Mouse (Mus musculus) liver, embryonic 16.5 days (tissue): ENCODE measurements around the gene Ackr4. TPM values are rescaled to one million over a fixed set of nuclear protein-coding genes. Genes with fewer than 3 reads are reported as not detected.

Experiments used
- ATAC-seq: fragments of 200-750 bp; cut with Nextera tagmentation; 2 replicates; pipeline ENCODE4 v1.8.0; 2017; ENCODE audit warnings: low read depth, mild to moderate bottlenecking, moderate number of reproducible peaks, moderate library complexity
- H3K27ac ChIP-seq: fragments of 300-500 bp; sonication (generic); 2 replicates; pipeline ENCODE4 v1.5.1; 2014; ENCODE audit warnings: mild to moderate bottlenecking, low read length
- H3K27me3 ChIP-seq: fragments of 300-500 bp; sonication (generic); 2 replicates; pipeline ENCODE4 v1.6.1; 2014; ENCODE audit warnings: low read depth, low read length, mixed read lengths; ENCODE audit not compliant: control insufficient read depth, insufficient read depth
- H3K36me3 ChIP-seq: fragments of 300-500 bp; sonication (generic); 2 replicates; pipeline ENCODE4 v1.6.1; 2014; ENCODE audit warnings: mild to moderate bottlenecking; ENCODE audit not compliant: control insufficient read depth, insufficient read depth
- H3K4me1 ChIP-seq: fragments of 300-500 bp; sonication (generic); 2 replicates; pipeline ENCODE4 v1.6.1; 2014; ENCODE audit warnings: low read depth, low read length, mixed read lengths; ENCODE audit not compliant: control insufficient read depth
- H3K4me2 ChIP-seq: fragments of 300-500 bp; sonication (generic); 2 replicates; pipeline ENCODE4 v1.6.1; 2014; ENCODE audit warnings: low read depth, low read length, mixed read lengths
- H3K4me3 ChIP-seq: fragments of 300-500 bp; sonication (generic); 2 replicates; pipeline ENCODE4 v1.5.1; 2014; ENCODE audit warnings: low read depth, mild to moderate bottlenecking, low read length
- H3K9ac ChIP-seq: fragments of 300-500 bp; sonication (generic); 2 replicates; pipeline ENCODE4 v1.6.1; 2014; ENCODE audit warnings: low read depth, low read length
- H3K9me3 ChIP-seq: fragments of 300-500 bp; sonication (generic); replicated peaks from 2 replicates; pipeline ENCODE4 v1.6.1; 2016; ENCODE audit warnings: low read length; ENCODE audit not compliant: control insufficient read depth
- WGBS: fragments of 180-500 bp; shearing (Covaris S2); extraction: QIAGEN DNeasy Blood & Tissue Kit; methylation state at CpG from one replicate; pipeline ENCODE4 v1.1.7; 2014; ENCODE audit not compliant: insufficient replicate concordance; 5-methylcytosine and 5-hydroxymethylcytosine counted together
- polyA plus RNA-seq: library from polyadenylated mRNA; unstranded; fragments of >200 nt; fragmentation: Nextera tagmentation; extraction: Ambion mirVana; gene quantifications from 2 replicates; pipeline ENCODE4 v1.2.1, GENCODE M21; 2015

The Ackr4 gene
- polyA plus RNA-seq, 1 experiment from 2014 or later, result 1.5 TPM

DNA sequence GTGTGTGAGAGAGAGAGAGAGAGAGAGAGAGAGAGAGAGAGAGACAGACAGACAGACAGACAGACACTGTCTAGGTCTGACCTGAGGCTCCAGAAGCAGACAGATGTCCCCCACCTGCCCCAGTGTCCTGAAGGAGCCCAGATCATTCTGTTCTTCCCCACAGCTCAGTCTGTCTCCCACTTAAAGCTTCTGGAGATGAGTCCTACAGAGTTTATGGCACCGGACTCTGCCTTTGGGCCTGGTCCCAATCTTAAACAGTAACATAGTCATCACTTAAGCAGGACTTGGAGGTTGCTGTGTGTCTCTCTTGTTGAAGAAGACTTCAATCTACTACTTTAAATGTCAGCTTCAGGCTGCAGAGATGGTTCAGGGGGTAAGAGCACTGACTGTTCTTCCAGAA, 48.0 kb downstream of the Ackr4 start:
- WGBS, result 90% methylated on average over 1 of the region's 1 CpGs
- Histone ChIP-seq H3K4me2 (no peak overlapping the region), H3K9ac (no peak overlapping the region), H3K36me3 (no peaks in the 10 kb centered on the region), H3K4me1 (no peaks in the 10 kb centered on the region; the same call in 1 of the 2 replicates), H3K27me3 (no peaks in the 10 kb centered on the region), H3K9me3 (no peaks in the 10 kb centered on the region), H3K27ac (no peak overlapping the region), H3K4me3 (no peak overlapping the region)
- no peak for ATAC-seq

DNA sequence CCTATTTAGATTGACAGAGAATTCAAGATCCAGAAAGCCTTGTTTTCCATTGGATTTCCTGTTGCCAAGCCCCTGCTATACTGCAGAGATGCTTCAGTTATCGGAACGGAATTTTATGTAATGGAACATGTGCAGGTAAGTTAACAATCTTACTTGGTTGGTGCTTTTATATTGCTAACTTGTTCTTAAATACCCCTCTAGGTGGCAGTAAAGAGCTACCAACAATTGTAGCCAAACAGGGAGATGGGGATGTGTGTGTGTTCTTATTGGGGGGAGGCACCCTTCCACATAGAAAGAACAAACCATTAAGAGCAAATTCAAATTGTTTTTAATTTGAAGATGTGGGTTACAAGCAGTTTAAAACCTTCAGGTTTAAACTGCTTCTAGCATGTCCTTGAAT, 50.9 kb downstream of the Ackr4 start:
- Histone ChIP-seq H3K4me2 (no peak overlapping the region), H3K9ac (no peak overlapping the region), H3K9me3 (no peaks in the 10 kb centered on the region), H3K36me3 (no peaks in the 10 kb centered on the region), H3K27me3 (no peaks in the 10 kb centered on the region), H3K4me3 (no peak overlapping the region), H3K4me1 (no peaks in the 10 kb centered on the region; the same call in 1 of the 2 replicates), H3K27ac (no peak overlapping the region)
- 45% methylated on average over 2 of the region's 2 CpGs for WGBS
- ATAC-seq, result no peak

DNA sequence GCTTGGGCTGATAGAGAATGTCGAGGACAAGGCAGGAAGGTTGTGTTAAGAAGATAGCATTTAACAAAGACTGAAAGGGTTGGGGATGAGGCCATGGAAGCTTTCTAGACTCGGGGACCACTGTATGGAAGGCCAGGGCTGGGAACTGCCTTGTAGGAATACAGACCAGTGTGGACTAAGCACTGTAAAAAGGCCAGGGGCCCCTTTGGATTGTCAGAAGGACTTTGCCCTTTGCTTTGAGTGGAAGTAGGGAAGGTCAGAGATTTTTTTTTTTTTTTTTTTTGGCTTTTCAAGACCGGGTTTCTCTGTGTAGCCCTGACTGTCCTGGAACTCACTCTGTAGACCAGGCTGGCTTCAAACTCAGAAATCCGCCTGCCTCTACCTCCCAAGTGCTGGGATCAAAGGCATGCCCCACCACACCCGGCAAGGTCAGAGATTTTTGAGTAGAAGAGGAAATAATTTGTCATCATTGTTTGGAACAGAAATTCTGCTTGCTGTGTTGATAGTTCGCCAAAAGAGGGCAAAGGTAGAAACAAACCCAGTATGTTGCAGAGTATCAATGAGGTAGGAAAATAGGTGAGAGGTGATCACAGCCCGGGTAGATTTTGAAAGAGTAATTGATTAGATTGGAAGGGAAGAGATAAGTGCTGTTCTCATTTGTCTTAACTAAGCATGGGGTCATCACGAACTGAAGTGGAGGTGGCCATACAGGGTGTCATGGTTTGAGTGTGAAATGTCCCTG, 55.7 kb downstream of the Ackr4 start:
- ATAC-seq, result peak; percentile 83
- Histone ChIP-seq H3K9ac (no peak overlapping the region), H3K36me3 (no peaks in the 10 kb centered on the region), H3K27ac (peak overlapping the region; percentile 74), H3K4me2 (0 out of 2 replicates have a peak overlapping the region, but pooled peaks have one; percentile 36), H3K27me3 (no peaks in the 10 kb centered on the region), H3K4me3 (no peak overlapping the region), H3K4me1 (no peaks in the 10 kb centered on the region; the same call in none of the 2 replicates), H3K9me3 (no peaks in the 10 kb centered on the region)
- WGBS, result 43% methylated on average over 8 of the region's 8 CpGs

DNA sequence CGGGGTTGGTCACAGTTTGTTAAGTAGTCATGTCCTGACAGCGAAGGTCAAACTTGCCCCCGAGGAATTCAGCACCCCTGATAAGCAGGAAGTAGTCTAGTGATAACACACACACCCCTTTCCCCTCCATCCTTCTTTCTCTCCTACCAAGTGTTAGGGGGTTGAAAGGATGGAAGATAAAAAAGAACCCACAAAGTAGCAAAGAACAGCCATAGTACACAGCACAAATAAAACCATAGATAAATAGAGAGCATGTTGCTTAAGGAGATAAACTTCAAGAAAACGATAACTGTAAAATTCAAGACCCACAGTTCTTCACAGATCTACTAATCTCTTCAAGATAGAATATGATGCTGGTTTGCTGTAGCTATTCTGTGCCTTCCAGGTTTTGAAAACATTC, 56.5 kb downstream of the Ackr4 start:
- WGBS, result 29% methylated on average over 4 of the region's 4 CpGs
- Histone ChIP-seq H3K9ac (no peak overlapping the region), H3K9me3 (no peaks in the 10 kb centered on the region), H3K4me1 (no peaks in the 10 kb centered on the region; the same call in none of the 2 replicates), H3K27ac (no peak overlapping the region), H3K36me3 (no peaks in the 10 kb centered on the region), H3K4me2 (no peak overlapping the region), H3K4me3 (no peak overlapping the region), H3K27me3 (no peaks in the 10 kb centered on the region)
- ATAC-seq, result no peak

DNA sequence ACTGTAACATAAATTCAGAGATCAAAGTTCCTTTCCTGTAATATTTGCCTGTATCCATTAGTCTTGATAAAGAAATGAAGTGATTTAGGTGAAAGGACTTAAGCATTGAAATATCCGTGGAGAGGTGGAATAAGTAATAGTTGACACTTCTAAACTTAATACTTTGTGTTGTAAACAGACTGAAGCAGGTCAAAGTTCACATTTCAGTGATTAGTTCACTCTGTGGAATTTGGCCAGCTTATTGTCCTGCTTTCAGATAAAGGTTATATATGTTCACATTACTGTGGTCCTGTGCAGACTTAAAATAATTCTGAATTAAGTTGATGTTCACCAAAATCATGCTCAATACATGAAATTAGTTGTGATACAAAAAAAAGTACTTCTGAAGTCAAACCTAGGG, 62.2 kb downstream of the Ackr4 start:
- 0 out of 2 replicates have a peak overlapping the region, but pooled peaks have one; percentile 17 for H3K4me2 ChIP-seq
- no peak overlapping the region for H3K27ac ChIP-seq
- no peak for ATAC-seq
- H3K27me3 ChIP-seq, result no peaks in the 10 kb centered on the region
- H3K4me3 ChIP-seq, result no peak overlapping the region
- no peak overlapping the region for H3K9ac ChIP-seq
- no peaks in the 10 kb centered on the region for H3K36me3 ChIP-seq
- H3K9me3 ChIP-seq, result no peaks in the 10 kb centered on the region
- WGBS, result 11% methylated on average over 1 of the region's 1 CpGs
- H3K4me1 ChIP-seq, result peaks cover 14% of the 10 kb centered on the region

DNA sequence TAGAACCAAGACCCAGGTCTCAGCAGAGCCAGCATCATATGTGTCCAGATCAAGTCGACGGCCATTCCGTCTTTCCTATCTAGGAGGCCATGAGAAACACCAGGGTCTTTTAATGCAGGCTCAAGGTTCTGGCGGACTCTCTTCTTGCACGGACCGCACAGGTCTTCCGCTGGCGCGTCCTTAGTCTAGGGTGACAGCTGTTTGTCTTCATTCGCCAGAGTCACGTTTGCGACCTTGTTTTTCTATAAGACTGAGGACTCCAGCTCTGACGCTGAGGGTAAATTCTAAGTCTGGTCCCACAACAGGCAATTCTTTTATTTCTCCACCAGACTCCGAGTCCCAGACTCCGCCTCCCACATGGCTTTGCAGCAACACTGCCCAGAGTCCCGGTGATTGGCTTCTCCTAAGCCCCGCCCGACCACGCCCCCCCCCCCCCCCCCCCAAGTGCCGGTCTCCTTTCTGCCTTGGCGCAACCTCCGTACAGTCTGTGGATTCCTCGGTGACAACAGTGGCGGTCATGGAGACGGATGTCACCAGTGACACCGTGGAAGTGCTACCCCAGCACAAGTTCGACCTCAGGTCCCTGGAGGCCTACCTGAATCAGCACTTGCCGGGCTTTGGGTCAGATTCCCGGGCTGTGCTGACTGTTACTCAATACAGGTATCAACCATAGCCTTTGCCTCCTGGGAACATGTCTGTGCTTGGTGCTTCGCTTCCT, 63.3 kb downstream of the Ackr4 start, which contains the start of gene Acad11:
Gene Acad11 (plus strand): TSS at position 134 of the 718 bp plus-strand sequence.
- WGBS, result under 1% methylated on average over 27 of the region's 30 CpGs
- peak; percentile 92 for ATAC-seq
- peak within 1 kb of the TSS; percentile 89 for H3K4me2 ChIP-seq
- no peaks in the 10 kb centered on the region for H3K9me3 ChIP-seq
- peak within 1 kb of the TSS; percentile 63 for H3K27ac ChIP-seq
- no peaks in the 10 kb centered on the region for H3K36me3 ChIP-seq
- no peaks in the 10 kb centered on the region for H3K27me3 ChIP-seq
- H3K4me1 ChIP-seq, result peaks cover 14% of the 10 kb centered on the region
- peak within 1 kb of the TSS; percentile 77 for H3K9ac ChIP-seq
- H3K4me3 ChIP-seq, result peak within 1 kb of the TSS; percentile 88

DNA sequence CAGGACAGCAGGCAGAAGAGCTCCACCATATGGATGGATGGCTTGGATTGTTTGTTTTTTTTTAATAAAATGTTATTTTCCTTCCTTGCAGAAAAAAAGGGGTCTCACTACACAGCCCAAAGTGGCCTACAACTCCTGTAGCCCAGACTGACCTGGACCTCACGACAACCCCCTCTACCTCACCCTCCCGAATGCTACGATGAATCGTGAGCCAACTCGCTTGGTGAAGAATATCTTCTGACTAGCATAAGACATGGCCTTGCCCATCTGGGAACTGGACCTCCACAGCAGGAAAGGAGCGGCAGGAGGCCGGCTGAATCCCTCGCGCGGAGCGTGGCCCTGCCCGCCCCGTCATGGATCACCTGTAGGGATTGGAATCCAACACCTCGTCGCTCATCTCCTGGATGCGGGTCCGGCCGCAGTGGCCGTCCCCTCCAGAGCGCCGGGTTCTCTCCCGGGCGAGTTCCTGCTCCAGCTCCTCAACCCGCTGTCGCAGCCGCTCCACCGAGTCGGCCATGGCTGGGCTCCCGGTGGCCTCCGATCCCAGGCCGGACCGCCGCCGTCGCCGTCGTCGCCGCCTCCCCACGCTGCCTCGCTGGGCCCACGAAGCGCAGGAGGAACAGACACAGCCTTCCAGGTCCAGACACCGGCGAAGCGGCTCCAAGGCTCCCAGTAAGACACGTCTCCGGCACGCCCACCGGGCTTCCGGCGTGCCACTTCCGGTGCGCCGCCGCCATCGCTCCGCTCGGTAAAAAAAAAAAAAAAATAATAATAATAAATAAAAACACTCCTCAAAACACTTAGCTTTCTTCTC, 64.1 kb downstream of the Ackr4 start, which contains the start of gene Uba5:
Gene Uba5 (minus strand): TSS at position 705 of the 814 bp plus-strand sequence.
- Histone ChIP-seq H3K27me3 (no peaks in the 10 kb centered on the region), H3K9me3 (no peaks in the 10 kb centered on the region), H3K27ac (peak within 1 kb of the TSS; percentile 63), H3K36me3 (no peaks in the 10 kb centered on the region), H3K4me2 (peak within 1 kb of the TSS; percentile 89), H3K9ac (peak within 1 kb of the TSS; percentile 77), H3K4me3 (peak within 1 kb of the TSS; percentile 88), H3K4me1 (peaks cover 14% of the 10 kb centered on the region)
- under 1% methylated on average over 58 of the region's 59 CpGs for WGBS
- ATAC-seq, result peak; percentile 72

DNA sequence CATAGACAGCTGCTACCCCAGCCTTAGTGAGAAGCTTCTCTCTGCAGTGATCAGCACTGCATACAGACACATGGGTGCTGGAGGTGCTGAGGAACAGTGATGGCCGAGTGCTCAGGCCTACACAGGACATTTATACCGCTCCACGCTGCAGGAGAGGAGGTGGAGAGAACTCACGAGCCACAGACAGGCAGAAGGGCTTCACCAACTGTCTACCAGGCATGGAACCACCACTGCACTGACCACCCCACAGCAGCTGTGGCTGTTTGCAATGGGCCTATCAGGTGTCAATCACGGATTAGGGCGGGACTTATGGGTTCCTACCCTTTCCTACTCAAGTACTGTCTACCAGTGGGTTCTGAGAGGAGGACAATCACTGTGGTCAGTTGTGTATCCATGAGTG, 75.7 kb downstream of the Ackr4 start:
- H3K4me2 ChIP-seq, result no peak overlapping the region
- H3K27me3 ChIP-seq, result no peaks in the 10 kb centered on the region
- no peak overlapping the region for H3K27ac ChIP-seq
- ATAC-seq, result no peak
- H3K36me3 ChIP-seq, result peaks cover 21% of the 10 kb centered on the region
- no peak overlapping the region for H3K4me3 ChIP-seq
- H3K9me3 ChIP-seq, result no peaks in the 10 kb centered on the region
- 65% methylated on average over 6 of the region's 6 CpGs for WGBS
- no peaks in the 10 kb centered on the region for H3K4me1 ChIP-seq
- H3K9ac ChIP-seq, result no peak overlapping the region
